Mouse (Mus musculus): ENCODE results near the gene Gid4. TPM values are rescaled to one million over a fixed set of nuclear protein-coding genes. Genes with fewer than 3 reads are reported as not detected.

Gene Gid4
- polyA plus RNA-seq, 1 experiment from 2014 or later = 10.9 TPM

GRCm38 (mm10) chr11:60418473-60418803 is 1.5 kb downstream of the Gid4 start:
- Histone ChIP-seq H3K4me1 (replicated peaks; ENCODE audit: control insufficient read depth, insufficient read depth) (peaks cover 3% of the 10 kb centered on the region; the same call in 1 of the 2 replicates), H3K9ac (ENCODE audit: low read length) (peak overlapping the region; percentile 92), H3K27ac (replicated peaks) (no peak overlapping the region), H3K27me3 (ENCODE audit: control insufficient read depth, insufficient read depth, low read length) (no peaks in the 10 kb centered on the region), H3K9me3 (ENCODE audit: control insufficient read depth, low read length) (no peaks in the 10 kb centered on the region), H3K4me2 (replicated peaks; ENCODE audit: low read depth) (peak overlapping the region; percentile 88), H3K36me3 (ENCODE audit: control insufficient read depth, insufficient read depth, low read length) (no peaks in the 10 kb centered on the region), H3K4me3 (ENCODE audit: low read depth, low read length) (peak overlapping the region; percentile 88)
- TF ChIP-seq EP300 (optimal IDR thresholded peaks at IDR 0.05) (no peak), CTCF (IDR thresholded peaks at IDR 0.05; ENCODE audit: low read depth) (no peak)
- no peak for ATAC-seq (ENCODE audit: low FRiP score, low TSS enrichment)
- DNase-seq (ENCODE audit: low spot score) = peak; percentile 29
- whole genome bisulfite sequencing = 7% methylated on average over 6 of the region's 6 CpGs

GRCm38 (mm10) chr11:60422046-60422668 is 5.2 kb downstream of the Gid4 start:
- Histone ChIP-seq H3K9me3 (ENCODE audit: control insufficient read depth, low read length) (no peaks in the 10 kb centered on the region), H3K4me2 (replicated peaks; ENCODE audit: low read depth) (no peak overlapping the region), H3K27me3 (ENCODE audit: control insufficient read depth, insufficient read depth, low read length) (no peaks in the 10 kb centered on the region), H3K4me3 (ENCODE audit: low read depth, low read length) (no peak overlapping the region), H3K9ac (ENCODE audit: low read length) (no peak overlapping the region), H3K27ac (replicated peaks) (no peak overlapping the region), H3K36me3 (ENCODE audit: control insufficient read depth, insufficient read depth, low read length) (no peaks in the 10 kb centered on the region), H3K4me1 (replicated peaks; ENCODE audit: control insufficient read depth, insufficient read depth) (peaks cover 3% of the 10 kb centered on the region; the same call in 1 of the 2 replicates)
- no peak for TF ChIP-seq EP300 (optimal IDR thresholded peaks at IDR 0.05)
- TF ChIP-seq CTCF (IDR thresholded peaks at IDR 0.05; ENCODE audit: low read depth) = peak; percentile 48
- ATAC-seq (ENCODE audit: low FRiP score, low TSS enrichment) (no peak), DNase-seq (ENCODE audit: low spot score) (no peak)
- 69% methylated on average over 5 of the region's 6 CpGs for WGBS

GRCm38 (mm10) chr11:60423006-60423405 is 6.1 kb downstream of the Gid4 start:
- DNase-seq (ENCODE audit: low spot score) (no peak), ATAC-seq (ENCODE audit: low FRiP score, low TSS enrichment) (no peak)
- Histone ChIP-seq H3K27ac (replicated peaks) (no peak overlapping the region), H3K9me3 (ENCODE audit: control insufficient read depth, low read length) (no peaks in the 10 kb centered on the region), H3K4me3 (ENCODE audit: low read depth, low read length) (no peak overlapping the region), H3K9ac (ENCODE audit: low read length) (no peak overlapping the region), H3K27me3 (ENCODE audit: control insufficient read depth, insufficient read depth, low read length) (no peaks in the 10 kb centered on the region), H3K4me1 (replicated peaks; ENCODE audit: control insufficient read depth, insufficient read depth) (peaks cover 3% of the 10 kb centered on the region; the same call in 1 of the 2 replicates), H3K4me2 (replicated peaks; ENCODE audit: low read depth) (no peak overlapping the region), H3K36me3 (ENCODE audit: control insufficient read depth, insufficient read depth, low read length) (no peaks in the 10 kb centered on the region)
- WGBS = 75% methylated on average over 1 of the region's 1 CpGs
- TF ChIP-seq EP300 (optimal IDR thresholded peaks at IDR 0.05) (no peak), CTCF (IDR thresholded peaks at IDR 0.05; ENCODE audit: low read depth) (no peak)

GRCm38 (mm10) chr11:60426417-60426816 is 9.5 kb downstream of the Gid4 start:
- WGBS = 82% methylated on average over 1 of the region's 1 CpGs
- Histone ChIP-seq H3K27me3 (ENCODE audit: control insufficient read depth, insufficient read depth, low read length) (no peaks in the 10 kb centered on the region), H3K9me3 (ENCODE audit: control insufficient read depth, low read length) (no peaks in the 10 kb centered on the region), H3K4me3 (ENCODE audit: low read depth, low read length) (no peak overlapping the region), H3K27ac (replicated peaks) (no peak overlapping the region), H3K4me1 (replicated peaks; ENCODE audit: control insufficient read depth, insufficient read depth) (no peaks in the 10 kb centered on the region), H3K4me2 (replicated peaks; ENCODE audit: low read depth) (no peak overlapping the region), H3K9ac (ENCODE audit: low read length) (no peak overlapping the region), H3K36me3 (ENCODE audit: control insufficient read depth, insufficient read depth, low read length) (no peaks in the 10 kb centered on the region)
- DNase-seq (ENCODE audit: low spot score) (no peak), ATAC-seq (ENCODE audit: low FRiP score, low TSS enrichment) (no peak)
- TF ChIP-seq EP300 (optimal IDR thresholded peaks at IDR 0.05) = no peak
- no peak for TF ChIP-seq CTCF (IDR thresholded peaks at IDR 0.05; ENCODE audit: low read depth)

GRCm38 (mm10) chr11:60427628-60428027 is 10.7 kb downstream of the Gid4 start:
- ATAC-seq (ENCODE audit: low FRiP score, low TSS enrichment) (no peak), DNase-seq (ENCODE audit: low spot score) (no peak)
- WGBS = 86% methylated on average over 3 of the region's 3 CpGs

GRCm38 (mm10) chr11:60433501-60433900 is 16.6 kb downstream of the Gid4 start:
- DNase-seq (ENCODE audit: low spot score) = no peak
- H3K4me3 ChIP-seq (ENCODE audit: low read depth, low read length) = no peak overlapping the region
- H3K9me3 ChIP-seq (ENCODE audit: control insufficient read depth, low read length) = no peaks in the 10 kb centered on the region
- no peak overlapping the region for H3K4me2 ChIP-seq (replicated peaks; ENCODE audit: low read depth)
- no peak for ATAC-seq (ENCODE audit: low FRiP score, low TSS enrichment)
- peaks cover 18% of the 10 kb centered on the region for H3K36me3 ChIP-seq (ENCODE audit: control insufficient read depth, insufficient read depth, low read length)
- no peak overlapping the region for H3K9ac ChIP-seq (ENCODE audit: low read length)
- H3K27ac ChIP-seq (replicated peaks) = no peak overlapping the region
- no peak for TF ChIP-seq EP300 (optimal IDR thresholded peaks at IDR 0.05)
- no peak for TF ChIP-seq CTCF (IDR thresholded peaks at IDR 0.05; ENCODE audit: low read depth)
- no peaks in the 10 kb centered on the region for H3K27me3 ChIP-seq (ENCODE audit: control insufficient read depth, insufficient read depth, low read length)
- no peaks in the 10 kb centered on the region for H3K4me1 ChIP-seq (replicated peaks; ENCODE audit: control insufficient read depth, insufficient read depth)

More at GRCm38 (mm10) chr11:60427628-60428027, 10.7 kb downstream of the Gid4 start:
- TF ChIP-seq EP300 (optimal IDR thresholded peaks at IDR 0.05) = no peak
- no peaks in the 10 kb centered on the region for H3K4me1 ChIP-seq (replicated peaks; ENCODE audit: control insufficient read depth, insufficient read depth)
- no peak overlapping the region for H3K4me2 ChIP-seq (replicated peaks; ENCODE audit: low read depth)
- peaks cover 4% of the 10 kb centered on the region; the same call in 1 of the 2 replicates for H3K36me3 ChIP-seq (ENCODE audit: control insufficient read depth, insufficient read depth, low read length)
- H3K27ac ChIP-seq (replicated peaks) = no peak overlapping the region
- H3K27me3 ChIP-seq (ENCODE audit: control insufficient read depth, insufficient read depth, low read length) = no peaks in the 10 kb centered on the region
- no peak overlapping the region for H3K9ac ChIP-seq (ENCODE audit: low read length)
- H3K4me3 ChIP-seq (ENCODE audit: low read depth, low read length) = no peak overlapping the region
- no peaks in the 10 kb centered on the region for H3K9me3 ChIP-seq (ENCODE audit: control insufficient read depth, low read length)
